Mouse (Mus musculus) kidney, adult 10 weeks (tissue): Measurements from ENCODE around the gene Gpr34. TPM values are rescaled to one million over a fixed set of nuclear protein-coding genes. Genes with fewer than 3 reads are reported as not detected.

Source experiments
- polyA plus RNA-seq: library from polyadenylated mRNA; stranded (reverse); fragments of 350-450 nt; fragmentation: Illumina TruSeq; extraction: RNeasy Lipid Tissue Mini Kit (QIAGEN cat#74804); gene quantifications from one replicate; pipeline ENCODE4 v1.2.3, GENCODE M21; 2014; ENCODE audit warnings: low read depth, low replicate concordance

Gpr34 gene
- polyA plus RNA-seq = 1.5 TPM

DNA sequence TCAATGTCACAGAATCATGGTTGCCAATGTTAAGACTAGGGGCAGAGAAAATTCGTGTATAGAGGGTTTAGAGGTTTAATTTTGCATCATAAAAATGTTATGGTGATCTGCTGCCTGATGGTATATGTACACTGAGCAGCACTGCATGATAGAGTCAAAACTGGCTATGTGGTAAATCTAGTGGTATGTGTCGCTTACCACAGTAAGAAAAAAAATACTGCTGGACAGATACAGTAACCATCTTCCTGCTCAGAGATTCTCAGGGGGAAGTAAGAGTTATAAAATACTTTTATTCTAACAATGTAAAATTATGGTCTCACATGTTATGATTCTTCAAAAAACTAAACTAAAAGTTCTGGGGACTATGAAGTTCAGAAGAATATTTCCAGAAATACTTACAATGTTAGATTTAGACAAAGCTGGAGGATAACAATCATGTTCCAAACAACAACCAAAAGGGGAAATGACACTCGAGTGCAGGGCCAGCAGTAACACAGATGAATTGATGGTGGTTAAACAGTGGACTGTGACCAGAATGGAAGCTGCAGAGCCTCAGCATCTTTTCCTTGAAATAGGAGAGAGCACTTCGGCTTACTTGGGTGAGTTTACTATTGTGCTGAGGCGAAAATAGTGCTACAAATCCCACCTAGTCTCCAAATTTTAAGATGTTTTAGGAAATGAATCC lies at the start of gene Gpr34:
Gpr34 (plus strand) TSS at position 491 of the 685 bp plus-strand sequence.

DNA sequence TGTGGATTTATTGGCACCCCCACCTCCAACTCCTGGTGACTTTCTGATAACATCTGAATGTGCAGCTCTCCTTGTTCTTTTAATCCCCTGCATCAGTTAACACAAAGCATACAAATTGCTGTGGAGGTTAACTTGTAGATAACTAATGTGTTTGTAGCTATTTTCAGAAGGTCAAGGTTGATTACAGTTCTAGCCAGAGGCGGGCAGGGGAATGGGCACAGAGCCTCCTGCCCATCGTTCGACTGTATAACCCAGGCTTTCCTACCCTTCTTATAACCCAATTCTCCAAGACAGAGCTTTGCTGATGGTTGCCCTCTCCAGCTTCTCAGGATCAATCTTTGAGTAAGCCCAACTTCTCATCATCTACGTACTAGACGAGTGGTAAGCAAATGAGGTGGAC lies 29.2 kb downstream of the Gpr34 start, which contains the start of gene Gpr82:
Gpr82 (plus strand) TSS at position 301 of the 400 bp plus-strand sequence.

Other genes starting within 250 kb of the Gpr34 start
- gene Nyx, start 166.0 kb upstream of the Gpr34 start, polyA plus RNA-seq = not detected
- not detected for gene Gpr82, start 29.3 kb downstream of the Gpr34 start, polyA plus RNA-seq
- gene Cask, start 219.3 kb downstream of the Gpr34 start, polyA plus RNA-seq = 44.3 TPM